Mouse (Mus musculus) small intestine, adult 2 months (tissue): ENCODE measurements around the gene Foxn3.

ENCODE experiments used
- CTCF ChIP-seq: fragments of 200-500 bp; IDR thresholded peaks from 2 replicates; pipeline ENCODE4 v1.5.1; 2012; ENCODE audit warnings: low read depth, mild to moderate bottlenecking, control low read depth, inconsistent platforms, low read length, moderate library complexity, mixed read lengths; ENCODE audit not compliant: insufficient replicate concordance, insufficient read length; ENCODE audit errors: extremely low read depth
- POLR2A ChIP-seq: fragments of 200-500 bp; IDR thresholded peaks from 2 replicates; pipeline ENCODE4 v1.6.1; 2012; ENCODE audit warnings: low read depth, mild to moderate bottlenecking, control low read depth, inconsistent platforms, low read length, moderate library complexity

- TF ChIP-seq CTCF: no peak
- no peak for TF ChIP-seq POLR2A
Observed at GRCm38 (mm10) chr12:99217145-99217698, 346.2 kb downstream of the Foxn3 start.
